Mouse (Mus musculus): Measurements from ENCODE around the gene Rnf225.
"Not testable (repeated sequence)": the region's sequence is repeated elsewhere in the genome, so short reads cannot be mapped to it uniquely, and the experiment has no call there.

The Rnf225 gene

DNA sequence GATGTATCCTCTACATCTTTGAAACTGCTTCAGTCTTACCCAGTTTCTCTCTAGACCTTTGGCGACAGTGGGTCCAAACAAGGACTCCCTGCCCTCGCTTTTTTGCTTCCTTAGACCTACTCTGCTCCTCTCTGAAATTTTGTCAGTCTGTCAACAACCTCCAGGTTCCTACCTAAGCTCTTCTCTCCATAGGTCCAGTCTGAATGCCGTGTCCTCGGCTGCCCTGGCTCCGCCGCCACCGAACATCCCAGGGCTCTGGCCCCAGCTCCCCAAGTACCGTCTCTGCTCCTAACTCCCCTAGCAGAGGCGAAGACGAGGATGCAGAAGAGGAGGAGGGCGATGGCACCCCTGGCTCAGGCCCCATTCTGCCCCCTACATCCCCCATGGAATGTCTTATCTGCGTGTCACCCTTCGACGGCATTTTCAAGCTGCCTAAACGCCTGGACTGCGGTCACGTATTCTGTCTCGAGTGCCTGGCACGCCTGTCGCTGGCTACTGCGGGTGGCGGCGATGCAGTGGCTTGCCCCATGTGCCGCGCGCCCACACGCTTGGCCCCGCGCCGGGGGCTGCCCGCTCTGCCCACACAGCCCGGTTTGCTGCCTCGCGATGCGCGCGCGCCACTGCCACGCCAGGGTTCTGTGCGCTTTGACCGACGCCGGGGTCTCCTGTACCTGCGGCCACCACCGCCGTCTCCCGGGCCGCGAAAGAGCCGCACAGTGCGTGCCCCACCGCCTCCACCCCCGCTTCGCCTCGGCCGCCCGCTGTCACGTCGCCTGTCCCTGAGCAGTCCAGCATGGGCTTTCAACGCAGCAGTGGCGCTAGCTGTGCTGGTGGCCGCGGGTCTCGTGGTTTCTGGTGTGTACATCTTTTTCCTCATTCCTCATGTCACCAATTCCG, 725 bp downstream of the Rnf225 start:
- peak; percentile 27 for DNase-seq (ENCODE audit: low read depth, low spot score)

DNA sequence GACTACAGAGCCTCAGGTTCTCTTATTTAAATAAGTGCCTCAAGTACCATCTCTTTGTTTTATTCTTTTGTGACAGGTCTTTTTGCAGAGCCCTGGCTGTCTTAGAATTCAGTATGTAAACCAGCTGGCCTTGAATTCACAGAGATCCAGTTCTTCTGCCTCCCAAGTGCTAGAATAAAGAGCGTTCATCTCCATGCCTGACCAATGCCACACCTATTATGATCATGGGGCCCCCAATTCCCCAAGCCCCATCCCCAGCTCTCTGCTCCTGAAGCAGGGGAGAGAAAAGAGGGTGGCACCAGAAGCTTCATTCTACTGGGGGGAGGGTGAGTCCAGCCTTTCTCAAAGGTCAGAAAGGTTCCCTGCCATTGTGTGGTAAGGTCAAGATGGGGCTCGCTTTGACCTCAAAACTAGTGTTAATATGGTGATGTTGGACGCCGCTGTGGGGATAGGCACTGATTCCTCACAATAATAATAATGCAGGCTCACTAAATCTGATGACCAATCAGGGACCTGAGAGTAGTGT, 6.5 kb downstream of the Rnf225 start:
- no peak for DNase-seq (ENCODE audit: low read depth, low spot score)

DNA sequence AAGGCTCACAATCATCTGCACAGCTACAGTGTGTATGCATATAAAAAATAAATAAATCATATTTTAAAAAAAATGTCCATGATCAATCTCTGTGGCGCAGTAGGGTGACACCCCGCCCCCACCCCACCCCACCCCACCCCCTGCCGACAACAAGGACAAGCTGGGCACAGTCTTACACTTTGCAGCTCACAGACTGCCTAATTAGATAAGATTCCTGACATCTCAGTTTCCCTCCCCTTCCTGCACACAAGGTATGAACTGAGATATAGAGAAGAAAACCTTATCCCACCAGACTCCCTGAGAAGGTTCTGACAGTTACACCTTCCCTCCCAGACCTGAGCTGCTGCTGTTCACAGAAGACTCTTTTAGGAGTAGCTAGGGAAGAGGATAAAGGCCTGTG, 7.6 kb downstream of the Rnf225 start:
- no peak for DNase-seq (ENCODE audit: low read depth, low spot score)

DNA sequence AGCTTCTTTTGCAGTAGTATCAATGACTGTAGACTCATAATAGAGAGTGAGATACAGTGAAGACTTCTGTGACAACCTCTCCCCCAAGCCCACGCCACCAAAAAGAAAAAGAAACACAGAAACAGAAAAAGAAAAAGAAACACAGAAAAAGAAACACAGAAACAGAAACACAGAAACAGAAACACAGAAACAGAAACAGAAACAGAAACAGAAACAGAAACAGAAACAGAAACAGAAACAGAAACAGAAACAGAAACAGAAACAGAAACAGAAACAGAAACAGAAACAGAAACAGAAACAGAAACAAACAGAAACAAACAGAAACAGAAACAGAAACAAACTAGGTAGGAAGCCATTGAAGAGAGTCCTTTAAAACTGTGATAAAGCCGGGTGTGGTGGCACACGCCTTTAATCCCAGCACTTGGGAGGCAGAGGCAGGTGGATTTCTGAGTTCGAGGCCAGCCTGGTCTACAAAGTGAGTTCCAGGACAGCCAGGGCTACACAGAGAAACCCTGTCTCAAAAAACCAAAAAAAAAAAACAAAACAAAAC, 10.1 kb downstream of the Rnf225 start:
- not testable (repeated sequence) for DNase-seq (ENCODE audit: low read depth, low spot score)

DNA sequence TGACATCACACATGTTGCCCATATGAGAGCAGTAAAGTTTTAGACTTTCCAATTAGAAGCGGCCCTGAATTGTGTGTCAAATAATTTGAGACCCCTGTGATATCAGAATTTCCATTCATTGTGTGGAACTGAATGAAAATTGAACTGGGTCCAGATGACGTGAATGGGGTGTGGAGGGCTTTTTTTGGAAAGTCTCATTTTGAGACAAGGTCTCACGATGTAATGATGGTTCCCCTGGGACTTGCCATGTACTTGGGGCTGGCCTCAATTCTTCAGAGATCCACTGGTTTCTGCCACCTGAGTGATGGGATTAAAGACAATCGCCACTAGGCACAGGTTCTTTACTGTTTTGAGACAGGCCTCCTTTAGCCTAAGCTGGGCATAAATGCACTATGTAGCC, 13.4 kb downstream of the Rnf225 start:
- no peak for DNase-seq (ENCODE audit: low read depth, low spot score)

DNA sequence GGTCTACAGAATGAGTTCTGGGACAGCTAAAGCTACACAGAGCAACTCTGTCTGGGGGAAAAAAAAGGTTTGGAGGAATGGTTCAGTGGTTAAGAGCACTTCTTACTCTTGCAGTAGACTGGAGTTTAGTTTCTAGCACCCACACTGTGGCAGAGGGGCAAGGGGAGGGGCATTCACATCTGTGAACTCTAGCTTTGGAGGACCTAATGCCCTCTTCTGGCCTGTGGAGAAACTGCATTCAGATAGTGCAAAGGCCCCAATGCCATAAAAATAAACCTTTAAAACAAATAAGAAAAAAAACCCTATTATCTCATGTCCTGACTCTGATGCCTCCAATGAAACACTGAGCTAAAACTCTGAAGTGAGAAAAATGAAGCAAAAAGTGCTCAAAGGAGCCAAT, 16.3 kb downstream of the Rnf225 start:
- DNase-seq (ENCODE audit: low read depth, low spot score): no peak

- DNase-seq (ENCODE audit: low read depth, low spot score): peak; percentile 95
Observed at GRCm38 (mm10) chr7:12949032-12949871, 22.0 kb downstream of the Rnf225 start.

DNA sequence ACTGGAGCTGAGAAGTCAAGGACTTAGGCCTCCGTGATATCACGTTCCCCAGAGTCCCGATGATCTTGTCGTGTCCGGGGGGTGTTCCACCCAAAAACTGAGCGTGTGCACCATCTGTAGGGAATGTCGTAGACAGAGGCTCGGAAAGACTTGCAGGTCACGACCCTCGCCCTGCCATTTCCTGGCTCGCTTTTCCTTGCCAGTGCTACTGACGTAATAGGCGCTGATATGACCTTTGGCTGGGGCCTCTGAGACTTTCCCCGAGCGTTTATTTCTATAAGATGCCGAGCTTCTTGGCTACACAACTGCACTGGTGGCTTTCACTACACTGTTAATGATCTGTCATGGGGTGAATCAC, 22.6 kb downstream of the Rnf225 start:
- no peak for DNase-seq (ENCODE audit: low read depth, low spot score)

- no peak for DNase-seq (ENCODE audit: low read depth, low spot score)
Observed at GRCm38 (mm10) chr7:12954896-12955295, 27.7 kb downstream of the Rnf225 start.

DNA sequence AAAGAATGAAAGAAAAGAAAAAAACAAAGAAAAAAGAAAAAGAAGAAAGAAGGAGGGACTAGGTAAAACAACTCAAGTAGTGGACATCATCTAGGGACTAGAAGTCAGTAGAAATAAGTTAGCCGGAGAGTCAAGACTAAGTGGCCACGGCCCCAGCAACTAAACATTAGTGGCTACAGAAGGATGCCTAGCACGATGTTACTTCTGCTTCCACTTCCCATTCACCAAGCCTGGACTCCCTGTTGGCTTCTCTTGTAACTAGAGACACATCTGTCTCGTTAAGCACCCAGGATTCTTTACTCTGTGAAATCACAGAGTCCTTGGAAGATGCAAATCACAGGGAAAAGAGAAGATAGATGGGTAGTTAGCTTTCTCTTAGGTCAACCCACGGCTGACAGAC, 30.3 kb downstream of the Rnf225 start:
- DNase-seq (ENCODE audit: low read depth, low spot score): no peak

- no peak for DNase-seq (ENCODE audit: low read depth, low spot score)
Observed at GRCm38 (mm10) chr7:12958948-12959347, 31.7 kb downstream of the Rnf225 start.

DNA sequence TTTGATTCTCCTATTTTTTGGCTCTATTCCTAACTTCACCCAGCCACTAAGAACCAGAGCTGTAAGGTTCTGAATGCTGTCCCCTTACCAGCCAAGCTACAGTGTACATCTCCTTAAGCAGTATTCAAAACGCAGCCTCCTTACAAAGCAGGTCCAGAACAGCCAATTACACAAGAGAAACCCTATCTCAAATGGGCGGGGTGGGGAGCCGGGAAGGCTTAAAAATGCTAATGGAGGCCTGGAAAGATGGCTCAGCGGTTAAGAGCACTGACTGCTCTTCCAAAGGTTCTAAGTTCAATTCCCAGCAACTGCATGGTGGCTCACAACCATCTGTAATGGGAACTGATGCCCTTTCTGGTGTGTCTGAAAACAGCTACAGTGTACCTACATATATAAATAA, 32.5 kb downstream of the Rnf225 start:
- DNase-seq (ENCODE audit: low read depth, low spot score): no peak

- peak; percentile 66 for DNase-seq (ENCODE audit: low read depth, low spot score)
Observed at GRCm38 (mm10) chr7:12961511-12962141, 34.4 kb downstream of the Rnf225 start.

DNA sequence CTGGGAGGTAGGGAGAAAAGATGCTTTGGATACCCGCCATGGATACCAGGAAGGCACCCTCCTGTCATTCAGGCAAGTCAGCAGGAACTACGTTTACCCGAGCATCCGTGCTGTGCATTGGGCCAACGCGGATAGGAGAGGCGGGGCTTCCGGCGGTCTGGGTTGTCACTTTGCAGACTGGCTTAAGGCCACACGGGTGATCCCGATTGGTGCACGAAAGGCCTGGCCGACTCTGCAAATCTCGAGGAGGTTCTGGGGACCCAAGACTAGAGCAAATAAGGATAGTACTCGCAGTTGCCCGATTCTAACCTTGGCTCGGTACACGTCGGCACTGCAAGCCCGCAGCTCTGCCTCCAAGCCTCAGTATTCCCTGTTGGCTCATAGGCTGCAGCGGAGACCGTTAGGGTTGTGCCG, 38.5 kb downstream of the Rnf225 start, which contains the start of gene Zfp324:
TSS of gene Zfp324 (plus strand) at position 161 of the 414 bp plus-strand sequence.
- DNase-seq (ENCODE audit: low read depth, low spot score): peak; percentile 77

- no peak for DNase-seq (ENCODE audit: low read depth, low spot score)
Observed at GRCm38 (mm10) chr7:12966104-12966845, 39.1 kb downstream of the Rnf225 start.

DNA sequence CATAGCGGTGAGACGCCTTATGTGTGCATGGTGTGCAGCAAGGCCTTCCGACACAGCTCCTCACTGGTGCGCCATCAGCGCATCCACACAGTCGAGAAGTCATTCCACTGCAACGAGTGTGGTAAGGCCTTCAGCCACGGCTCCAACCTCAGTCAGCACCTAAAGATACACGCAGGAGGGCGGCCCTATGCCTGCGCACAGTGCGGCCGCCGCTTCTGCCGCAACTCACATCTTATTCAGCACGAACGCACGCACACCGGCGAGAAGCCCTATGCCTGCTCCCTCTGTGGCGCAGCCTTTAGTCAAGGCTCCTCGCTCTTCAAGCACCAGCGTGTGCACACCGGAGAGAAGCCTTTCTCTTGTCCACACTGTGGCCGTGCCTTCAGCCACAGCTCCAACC, 43.7 kb downstream of the Rnf225 start:
- no peak for DNase-seq (ENCODE audit: low read depth, low spot score)

GRCm38 (mm10) chr7:12977682-12978389, 50.6 kb downstream of the Rnf225 start, which contains the start of gene Zfp446:
Gene Zfp446 (plus strand): TSS chr7:12977848.
- peak; percentile 96 for DNase-seq (ENCODE audit: low read depth, low spot score)

DNA sequence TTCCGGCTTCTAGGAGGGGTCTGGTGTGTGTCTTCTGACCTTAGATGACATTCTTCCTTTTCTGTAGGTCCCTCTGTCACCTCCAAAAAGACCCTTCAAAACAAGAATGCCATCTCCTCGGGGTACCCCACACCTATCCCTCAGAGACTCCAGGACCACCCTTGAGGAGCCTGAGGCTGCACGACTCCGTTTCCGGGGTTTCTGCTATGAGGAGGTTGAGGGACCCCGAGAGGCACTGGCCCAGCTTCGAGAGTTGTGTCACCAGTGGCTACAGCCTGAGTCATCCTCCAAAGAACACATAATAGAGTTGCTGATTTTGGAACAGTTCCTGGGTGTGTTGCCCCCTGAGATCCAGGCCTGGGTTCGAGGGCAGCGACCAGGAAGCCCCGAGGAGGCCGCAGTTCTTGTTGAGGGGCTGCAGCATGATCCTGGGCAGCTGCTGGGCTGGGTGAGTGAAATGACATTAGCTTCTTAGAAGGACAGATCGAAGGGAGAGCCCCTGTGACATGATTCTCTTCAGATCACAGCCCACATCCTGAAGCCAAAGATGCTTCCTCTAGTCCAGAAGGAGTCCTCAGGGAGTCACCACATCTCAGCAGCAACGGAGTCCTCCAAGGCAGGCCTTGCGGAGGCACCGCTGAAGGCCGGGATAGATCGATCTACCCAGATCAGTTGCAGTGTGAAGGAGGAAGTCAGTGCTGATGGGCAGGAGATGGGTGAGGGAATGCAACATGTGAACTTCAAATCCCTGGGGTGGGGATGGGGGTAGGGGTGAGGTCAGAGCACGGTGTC, 51.9 kb downstream of the Rnf225 start:
- DNase-seq (ENCODE audit: low read depth, low spot score): no peak

- no peak for DNase-seq (ENCODE audit: low read depth, low spot score)
Observed at GRCm38 (mm10) chr7:12979776-12980175, 52.6 kb downstream of the Rnf225 start.
